Mouse (Mus musculus) heart, adult 2 months (tissue): ENCODE measurements around the gene Foxo1.

ENCODE experiments used
- EP300 ChIP-seq: fragments of 200-500 bp; IDR thresholded peaks from 2 replicates; pipeline ENCODE4 v1.6.1; 2011; ENCODE audit warnings: low read depth, low read length, control low read depth; ENCODE audit not compliant: insufficient read depth
- POLR2A ChIP-seq: fragments of 200-500 bp; IDR thresholded peaks from 2 replicates; pipeline ENCODE4 v1.6.1; 2011; ENCODE audit warnings: mild to moderate bottlenecking, low read depth, low read length, control low read depth; ENCODE audit not compliant: insufficient read depth

DNA sequence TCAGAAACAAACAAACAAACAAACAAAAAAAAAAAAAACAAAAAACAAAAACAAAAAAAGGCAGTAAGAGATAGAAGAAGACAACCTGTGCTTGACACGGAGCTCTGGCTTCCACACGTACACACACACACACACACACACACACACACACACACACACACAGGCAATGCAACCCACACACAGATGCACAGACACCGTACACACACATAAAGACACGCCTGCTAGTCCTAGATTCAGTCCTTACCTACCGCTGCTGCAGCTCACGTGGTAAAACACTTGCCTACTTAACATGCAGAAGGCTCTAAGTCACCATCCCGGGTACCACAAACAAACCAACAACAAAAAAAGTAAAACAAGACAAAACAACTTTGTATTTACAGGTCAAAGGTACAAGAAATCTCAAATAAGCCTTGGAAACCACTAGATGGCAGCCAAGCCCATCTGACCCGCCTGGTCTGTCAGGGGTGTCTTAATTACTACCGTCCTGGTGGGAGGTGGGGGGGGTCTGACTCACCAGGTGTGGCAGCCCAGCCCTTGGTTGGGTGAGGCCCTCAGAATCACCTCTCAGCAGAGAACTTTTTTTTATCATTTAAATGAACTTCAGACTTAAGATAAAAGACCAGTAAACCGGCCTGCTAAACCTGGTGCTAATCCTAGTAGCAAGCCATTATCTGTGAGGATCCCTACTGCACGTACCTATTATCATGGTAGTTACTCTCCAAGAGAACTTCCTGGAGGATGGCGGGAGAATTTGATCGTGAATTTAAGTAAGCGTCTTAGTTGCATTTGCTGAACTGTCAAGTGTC lies 14.3 kb upstream of the Foxo1 start:
- TF ChIP-seq EP300, result 0 out of 2 replicates have a peak, but pooled peaks have one; percentile 36
- TF ChIP-seq POLR2A, result no peak
